Mouse (Mus musculus) MEL (cell line): ENCODE results near the gene Smim15. TPM values are rescaled to one million over a fixed set of nuclear protein-coding genes. Genes with fewer than 3 reads are reported as not detected.

ENCODE experiments used
- DNase-seq: peaks from one replicate; pipeline ENCODE4 v3.0.0; 2011; ENCODE audit warnings: low read depth, low spot score
- H3K27ac ChIP-seq: 2 replicates; pipeline ENCODE4 v1.5.1; 2012; ENCODE audit warnings: low read depth, mild to moderate bottlenecking, control low read depth, low read length, moderate library complexity; ENCODE audit not compliant: control insufficient read depth
- H3K27me3 ChIP-seq, 2 experiments: fragments of 150-350 bp in 1 of 2; sonication (generic) in 1 of 2; 2 replicates each; pipeline ENCODE4 v1.6.1; 2012; ENCODE audit warnings: low read length in 2 of 2, mild to moderate bottlenecking in 2 of 2, improper control_type of control experiment in 1 of 2, moderate library complexity in 1 of 2; ENCODE audit not compliant: insufficient read depth in 2 of 2, control insufficient read depth in 1 of 2
- H3K36me3 ChIP-seq, 2 experiments: 2 replicates each; pipeline ENCODE4 v1.6.1; 2012 to 2014; ENCODE audit warnings: low read length in 2 of 2, improper control_type of control experiment in 1 of 2, inconsistent platforms in 1 of 2, mild to moderate bottlenecking in 1 of 2; ENCODE audit not compliant: insufficient read depth in 2 of 2, control insufficient read depth in 1 of 2
- H3K4me1 ChIP-seq, 2 experiments: fragments of 150-350 bp in 1 of 2; sonication (generic) in 1 of 2; 2 replicates each; pipeline ENCODE4 v1.6.1; 2012; ENCODE audit warnings: low read length in 2 of 2, improper control_type of control experiment in 1 of 2, mild to moderate bottlenecking in 1 of 2; ENCODE audit not compliant: insufficient read depth in 2 of 2, control insufficient read depth in 1 of 2
- H3K4me3 ChIP-seq, 2 experiments: fragments of 150-350 bp in 1 of 2; sonication (generic) in 1 of 2; 2 replicates each; pipeline ENCODE4 v1.5.1; 2012; ENCODE audit warnings: low read depth in 2 of 2, low read length in 2 of 2, mild to moderate bottlenecking in 2 of 2, moderate library complexity in 2 of 2, control low read depth in 1 of 2, improper control_type of control experiment in 1 of 2; ENCODE audit not compliant: control insufficient read depth in 1 of 2, insufficient read depth in 1 of 2
- H3K79me2 ChIP-seq: 2 replicates; pipeline ENCODE4 v1.6.1; 2012; ENCODE audit warnings: mild to moderate bottlenecking, low read length, moderate library complexity; ENCODE audit not compliant: control insufficient read depth, poor library complexity, insufficient read depth
- H3K9ac ChIP-seq: 2 replicates; pipeline ENCODE4 v1.6.1; 2012; ENCODE audit warnings: low read depth, mild to moderate bottlenecking, control low read depth, low read length, moderate library complexity; ENCODE audit not compliant: control insufficient read depth, poor library complexity, severe bottlenecking
- H3K9me3 ChIP-seq: fragments of 150-350 bp; sonication (generic); replicated peaks from 2 replicates; pipeline ENCODE4 v1.6.1; 2012; ENCODE audit warnings: mild to moderate bottlenecking, low read length, improper control_type of control experiment, moderate library complexity; ENCODE audit not compliant: insufficient read depth
- BHLHE40 ChIP-seq: IDR thresholded peaks from 2 replicates; pipeline ENCODE4 v1.6.1; 2012; ENCODE audit warnings: low read depth, mild to moderate bottlenecking, inconsistent platforms, low read length, improper control_type of control experiment, borderline replicate concordance
- CTCF ChIP-seq, 3 experiments: IDR thresholded peaks in 2 of 3; conservative IDR thresholded peaks in 1 of 3; 2 replicates each; pipeline ENCODE4 v1.5.1; 2011 to 2012; ENCODE audit warnings: low read length in 3 of 3, low read depth in 2 of 3, mild to moderate bottlenecking in 2 of 3, improper control_type of control experiment in 1 of 3, inconsistent platforms in 1 of 3, mixed read lengths in 1 of 3, moderate library complexity in 1 of 3; ENCODE audit not compliant: control insufficient read depth in 1 of 3, insufficient read depth in 1 of 3, poor library complexity in 1 of 3, severe bottlenecking in 1 of 3
- E2F4 ChIP-seq: IDR thresholded peaks from 2 replicates; pipeline ENCODE4 v1.6.1; 2011; ENCODE audit warnings: low read depth, low read length, improper control_type of control experiment, borderline replicate concordance
- ELF1 ChIP-seq: IDR thresholded peaks from 2 replicates; pipeline ENCODE4 v1.6.1; 2014; ENCODE audit warnings: low read depth, mild to moderate bottlenecking, inconsistent platforms, low read length, improper control_type of control experiment, moderate library complexity
- EP300 ChIP-seq, 2 experiments: IDR thresholded peaks; 2 replicates each; pipeline ENCODE4 v1.6.1; 2011; ENCODE audit warnings: improper control_type of control experiment in 2 of 2, low read length in 2 of 2, low read depth in 1 of 2, mild to moderate bottlenecking in 1 of 2
- ETS1 ChIP-seq: IDR thresholded peaks from 2 replicates; pipeline ENCODE4 v1.6.1; 2012; ENCODE audit warnings: low read depth, mild to moderate bottlenecking, inconsistent platforms, low read length, improper control_type of control experiment, moderate library complexity
- GATA1 ChIP-seq: IDR thresholded peaks from 2 replicates; pipeline ENCODE4 v1.6.1; 2011; ENCODE audit warnings: low read depth, low read length, improper control_type of control experiment
- HCFC1 ChIP-seq: IDR thresholded peaks from 2 replicates; pipeline ENCODE4 v1.6.1; 2012; ENCODE audit warnings: low read depth, mild to moderate bottlenecking, inconsistent platforms, low read length, improper control_type of control experiment, moderate library complexity
- MAFK ChIP-seq: IDR thresholded peaks from 2 replicates; pipeline ENCODE4 v1.6.1; 2011; ENCODE audit warnings: low read depth, mild to moderate bottlenecking, low read length, improper control_type of control experiment, borderline replicate concordance
- MAX ChIP-seq: IDR thresholded peaks from 2 replicates; pipeline ENCODE4 v1.6.1; 2011; ENCODE audit warnings: low read length, improper control_type of control experiment
- MEF2A ChIP-seq: IDR thresholded peaks from 2 replicates; pipeline ENCODE4 v1.6.1; 2014; ENCODE audit warnings: low read depth, mild to moderate bottlenecking, inconsistent platforms, low read length, improper control_type of control experiment; ENCODE audit not compliant: poor library complexity, insufficient replicate concordance, severe bottlenecking; ENCODE audit errors: extremely low read depth
- MYB ChIP-seq: IDR thresholded peaks from 2 replicates; pipeline ENCODE4 v1.6.1; 2011; ENCODE audit warnings: mild to moderate bottlenecking, low read depth, low read length, improper control_type of control experiment
- NRF1 ChIP-seq: IDR thresholded peaks from 2 replicates; pipeline ENCODE4 v1.6.1; 2014; ENCODE audit warnings: low read depth, mild to moderate bottlenecking, inconsistent platforms, low read length, improper control_type of control experiment, moderate library complexity; ENCODE audit not compliant: poor library complexity, insufficient read depth, severe bottlenecking
- POLR2A ChIP-seq, 2 experiments: IDR thresholded peaks; 2 replicates each; pipeline ENCODE4 v1.6.1; 2011 to 2012; ENCODE audit warnings: low read length in 2 of 2, mild to moderate bottlenecking in 2 of 2, control low read depth in 1 of 2, improper control_type of control experiment in 1 of 2, low read depth in 1 of 2, moderate library complexity in 1 of 2; ENCODE audit not compliant: control insufficient read depth in 1 of 2, insufficient read depth in 1 of 2, poor library complexity in 1 of 2
- POLR2AphosphoS2 ChIP-seq: IDR thresholded peaks from 2 replicates; pipeline ENCODE4 v1.6.1; 2011; ENCODE audit warnings: low read length, improper control_type of control experiment
- SIN3A ChIP-seq: IDR thresholded peaks from 2 replicates; pipeline ENCODE4 v1.6.1; 2012; ENCODE audit warnings: low read length, improper control_type of control experiment, inconsistent platforms
- SMC3 ChIP-seq: IDR thresholded peaks from 2 replicates; pipeline ENCODE4 v1.6.1; 2011; ENCODE audit warnings: low read depth, low read length, improper control_type of control experiment
- TAL1 ChIP-seq: IDR thresholded peaks from 2 replicates; pipeline ENCODE4 v1.6.1; 2012; ENCODE audit warnings: mild to moderate bottlenecking, inconsistent platforms, low read length, moderate library complexity, mixed read lengths
- TBP ChIP-seq: IDR thresholded peaks from 2 replicates; pipeline ENCODE4 v1.8.0; 2011; ENCODE audit warnings: low read depth, low read length, improper control_type of control experiment
- TCF12 ChIP-seq: IDR thresholded peaks from 2 replicates; pipeline ENCODE4 v1.6.1; 2014; ENCODE audit warnings: low read depth, mild to moderate bottlenecking, inconsistent platforms, low read length, improper control_type of control experiment, moderate library complexity
- ZC3H11A ChIP-seq: IDR thresholded peaks from 2 replicates; pipeline ENCODE4 v1.6.1; 2012; ENCODE audit warnings: low read depth, mild to moderate bottlenecking, inconsistent platforms, low read length, improper control_type of control experiment
- ZKSCAN1 ChIP-seq: IDR thresholded peaks from 2 replicates; pipeline ENCODE4 v1.6.1; 2012; ENCODE audit warnings: low read depth, mild to moderate bottlenecking, inconsistent platforms, low read length, improper control_type of control experiment, moderate library complexity
- ZNF384 ChIP-seq: IDR thresholded peaks from 2 replicates; pipeline ENCODE4 v1.6.1; 2012; ENCODE audit warnings: low read depth, mild to moderate bottlenecking, inconsistent platforms, low read length, improper control_type of control experiment
- polyA plus RNA-seq, 2 experiments: library from polyadenylated mRNA; stranded (reverse) in 1 of 2; unstranded in 1 of 2; fragments of >175 nt in 1 of 2; fragments of >200 nt in 1 of 2; gene quantifications; 2 replicates each; pipeline versions ENCODE4 v1.2.1 to v1.2.4; 2012; ENCODE audit warnings: low replicate concordance in 2 of 2, low read depth in 1 of 2; ENCODE audit not compliant: insufficient read length in 2 of 2, insufficient read depth in 1 of 2, missing spikeins in 1 of 2
- total RNA-seq: library from RNA; depleted of rRNA; stranded (reverse); fragments of 300-350 nt; gene quantifications from 2 replicates; pipeline ENCODE4 v1.2.3, GENCODE M21; 2012

Gene Smim15
- total and polyA plus RNA-seq, 3 experiments, result 73.4 to 122 TPM; not detected in 1

DNA sequence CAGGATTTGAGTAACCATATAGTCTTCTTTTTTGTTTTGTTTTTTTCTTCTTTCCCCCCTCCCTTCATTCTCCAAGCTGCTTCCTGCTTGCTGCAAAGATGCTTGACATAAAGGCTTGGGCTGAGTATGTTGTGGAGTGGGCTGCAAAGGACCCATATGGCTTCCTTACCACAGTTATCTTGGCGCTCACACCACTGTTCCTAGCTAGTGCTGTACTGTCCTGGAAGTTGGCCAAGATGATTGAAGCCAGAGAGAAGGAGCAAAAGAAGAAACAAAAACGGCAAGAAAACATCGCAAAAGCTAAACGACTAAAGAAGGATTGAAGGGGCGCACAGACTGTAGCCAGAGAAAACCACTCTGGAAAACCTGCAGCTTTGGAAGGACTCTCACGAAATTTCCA is 3.1 kb downstream of the Smim15 start:
- H3K4me1 ChIP-seq, result peaks cover 13 to 29% of the 10 kb centered on the region in 2 experiments
- TF ChIP-seq NRF1 (no peak), ZC3H11A (no peak), ZKSCAN1 (peak; percentile 65; the same call in 1 of the 2 replicates), SMC3 (peak; percentile 23; the same call in 1 of the 2 replicates), MAX (no peak), TBP (0 out of 2 replicates have a peak, but pooled peaks have one; percentile 30), MEF2A (no peak), MAFK (no peak), ETS1 (peak; percentile 78), ZNF384 (no peak; the same call in 1 of the 2 replicates), CTCF (IDR thresholded peaks at IDR 0.05 in 2 of 3, conservative IDR thresholded peaks at IDR 0.05 in 1 of 3; ENCODE audit: control insufficient read depth in 1 of 3, insufficient read depth in 1 of 3, low read depth in 2 of 3, low read length in 3 of 3, poor library complexity in 1 of 3, severe bottlenecking in 1 of 3) (no peak), MYB (no peak), ELF1 (no peak), E2F4 (0 out of 2 replicates have a peak, but pooled peaks have one; percentile 56), TAL1 (peak; percentile 9; the same call in 1 of the 2 replicates), SIN3A (0 out of 2 replicates have a peak, but pooled peaks have one; percentile 37), EP300 (IDR thresholded peaks at IDR 0.05; ENCODE audit: low read depth in 1 of 2, low read length in 2 of 2) (0 out of 4 replicates have a peak, but pooled peaks have one; percentile 32 to 38), POLR2AphosphoS2 (no peak), HCFC1 (0 out of 2 replicates have a peak, but pooled peaks have one; percentile 14), POLR2A (IDR thresholded peaks at IDR 0.05; ENCODE audit: control insufficient read depth in 1 of 2, insufficient read depth in 1 of 2, low read depth in 1 of 2, low read length in 2 of 2, poor library complexity in 1 of 2) (no peak; a peak in 1 of 4 replicates), BHLHE40 (0 out of 2 replicates have a peak, but pooled peaks have one; percentile 30), GATA1 (peak; percentile 60), TCF12 (peak; percentile 54; the same call in 1 of the 2 replicates)
- TF ChIP-seq, all 39 proteins: peak for 12
- peak; percentile 91 for DNase-seq

More for the DNA sequence above, 3.1 kb downstream of the Smim15 start:
- peak overlapping the region; percentile 0 for H3K9ac ChIP-seq
- H3K4me3 ChIP-seq, result peak overlapping the region; percentile 23 to 43
- peaks cover 24% of the 10 kb centered on the region for H3K79me2 ChIP-seq
- H3K9me3 ChIP-seq, result no peaks in the 10 kb centered on the region
- H3K36me3 ChIP-seq, result peaks cover 5 to 38% of the 10 kb centered on the region in 2 experiments; a peak in 3 of 4 replicates
- no peaks in the 10 kb centered on the region for H3K27me3 ChIP-seq
- H3K27ac ChIP-seq, result peak overlapping the region; percentile 14; the same call in 1 of the 2 replicates
